Mouse (Mus musculus) intestine, postnatal 0 days (tissue): ENCODE measurements around the gene 4930558K02Rik. TPM values are rescaled to one million over a fixed set of nuclear protein-coding genes. Genes with fewer than 3 reads are reported as not detected.
A peak's percentile ranks its signal among the peaks of the same experiment; 100 is the strongest.

Source experiments
- ATAC-seq: fragments of 200-750 bp; cut with Nextera tagmentation; 2 replicates; pipeline ENCODE4 v1.8.0; 2017; ENCODE audit warnings: mild to moderate bottlenecking, moderate TSS enrichment, moderate library complexity
- H3K27ac ChIP-seq: fragments of 300-500 bp; sonication (generic); 2 replicates; pipeline ENCODE4 v1.5.1; 2014; ENCODE audit warnings: mild to moderate bottlenecking, low read depth, low read length, moderate library complexity
- H3K27me3 ChIP-seq: fragments of 300-500 bp; sonication (generic); replicated peaks from 2 replicates; pipeline ENCODE4 v1.6.1; 2014; ENCODE audit warnings: low read length, mixed read lengths; ENCODE audit not compliant: control insufficient read depth, insufficient read depth
- H3K36me3 ChIP-seq: fragments of 300-500 bp; sonication (generic); 2 replicates; pipeline ENCODE4 v1.6.1; 2014; ENCODE audit warnings: mild to moderate bottlenecking, moderate library complexity; ENCODE audit not compliant: control insufficient read depth, insufficient read depth
- H3K4me1 ChIP-seq: fragments of 300-500 bp; sonication (generic); replicated peaks from 2 replicates; pipeline ENCODE4 v1.6.1; 2014; ENCODE audit warnings: antibody characterized with exemption, low read length, mixed read lengths; ENCODE audit not compliant: control insufficient read depth, insufficient read depth
- H3K4me2 ChIP-seq: fragments of 300-500 bp; sonication (generic); replicated peaks from 2 replicates; pipeline ENCODE4 v1.6.1; 2014; ENCODE audit warnings: low read depth, mild to moderate bottlenecking, moderate library complexity
- H3K4me3 ChIP-seq: fragments of 300-500 bp; sonication (generic); 2 replicates; pipeline ENCODE4 v1.5.1; 2014; ENCODE audit warnings: low read depth, low read length
- H3K9ac ChIP-seq: fragments of 300-500 bp; sonication (generic); 2 replicates; pipeline ENCODE4 v1.6.1; 2014; ENCODE audit warnings: mild to moderate bottlenecking, low read depth, low read length
- H3K9me3 ChIP-seq: fragments of 300-500 bp; sonication (generic); 2 replicates; pipeline ENCODE4 v1.6.1; 2016; ENCODE audit warnings: mixed run types; ENCODE audit not compliant: control insufficient read depth
- CTCF ChIP-seq: sonication (generic); IDR thresholded peaks from 2 replicates; pipeline ENCODE4 v1.5.1; 2016; ENCODE audit warnings: low read depth, mild to moderate bottlenecking, control low read depth, antibody characterized with exemption, moderate library complexity
- WGBS: fragments of 180-500 bp; shearing (Covaris S2); extraction: QIAGEN DNeasy Blood & Tissue Kit; methylation state at CpG from one replicate; pipeline ENCODE4 v1.1.7; 2014; 5-methylcytosine and 5-hydroxymethylcytosine counted together
- polyA plus RNA-seq: library from polyadenylated mRNA; unstranded; fragments of >200 nt; fragmentation: Nextera tagmentation; extraction: Ambion mirVana; gene quantifications from 2 replicates; pipeline ENCODE4 v1.2.1, GENCODE M21; 2015

Gene 4930558K02Rik
- polyA plus RNA-seq, 1 experiment from 2014 or later = not detected

DNA sequence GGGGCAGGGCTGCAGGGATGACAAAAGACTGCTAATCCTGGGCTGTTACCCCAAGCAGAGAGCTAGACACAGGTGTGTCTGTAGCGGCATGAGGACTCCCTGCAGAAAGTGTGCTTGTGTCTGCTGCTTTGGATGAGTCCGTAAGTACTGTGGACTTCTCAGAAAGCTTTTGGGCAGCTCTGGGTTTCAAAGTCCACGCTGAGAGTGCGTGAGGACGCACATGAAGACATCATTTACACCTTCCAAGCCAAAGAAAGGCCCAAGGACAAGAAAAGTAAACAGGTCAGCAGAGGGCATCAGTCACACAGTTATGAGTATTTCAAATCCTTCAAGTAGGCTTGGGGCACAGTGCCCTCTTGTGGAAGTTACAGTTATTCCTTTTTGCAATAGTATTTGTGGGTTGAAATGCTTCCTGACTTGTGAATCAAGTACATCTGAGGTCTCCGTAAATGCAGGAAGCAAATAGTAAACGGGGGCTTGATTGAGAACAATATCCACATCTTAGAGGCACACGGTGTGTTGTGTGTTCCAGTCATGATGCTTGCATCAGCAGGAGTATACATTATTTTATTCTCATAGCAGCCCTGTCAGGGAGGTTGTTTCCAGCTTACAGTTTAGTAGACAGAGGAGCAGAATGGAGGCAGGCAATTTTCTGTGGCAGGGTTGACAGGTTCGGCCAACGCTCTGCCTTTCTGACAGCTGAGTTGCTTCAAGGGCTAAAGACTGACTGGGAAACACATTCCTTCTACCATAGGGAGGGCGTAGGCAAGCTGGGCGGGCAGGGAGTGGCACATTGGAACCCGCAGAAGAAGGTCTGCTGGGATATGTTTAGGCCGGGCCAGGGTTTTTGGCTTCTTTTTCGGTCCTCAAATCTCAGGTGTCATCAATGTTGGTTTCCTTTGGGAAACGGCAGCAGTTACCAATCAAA lies 2.9 kb downstream of the 4930558K02Rik start:
- WGBS = 47% methylated on average over 16 of the region's 16 CpGs
- Histone ChIP-seq H3K4me3 (no peak overlapping the region), H3K36me3 (no peaks in the 10 kb centered on the region), H3K4me1 (no peaks in the 10 kb centered on the region), H3K4me2 (no peak overlapping the region), H3K27ac (no peak overlapping the region), H3K9ac (no peak overlapping the region), H3K9me3 (no peaks in the 10 kb centered on the region), H3K27me3 (no peaks in the 10 kb centered on the region)
- peak; percentile 80 for ATAC-seq
- peak; percentile 99 for TF ChIP-seq CTCF

DNA sequence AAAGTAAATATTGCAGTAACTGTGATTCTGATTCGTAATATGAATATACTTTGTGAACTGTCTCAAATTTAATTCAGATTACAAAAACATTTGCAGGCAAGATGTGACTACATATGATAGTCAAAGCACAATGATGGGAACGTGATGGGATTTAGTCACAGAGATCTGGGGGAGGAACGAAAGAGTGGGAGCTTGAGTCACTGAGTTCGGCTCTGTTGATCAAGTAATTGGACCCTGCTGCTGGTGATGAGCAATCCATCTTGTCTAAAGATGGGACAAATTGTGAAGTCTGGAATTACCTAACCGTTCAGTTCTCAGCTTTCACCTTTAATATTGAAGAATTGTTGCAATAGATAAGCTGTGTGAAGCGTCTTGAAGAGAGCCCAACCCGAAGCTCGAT lies 7.2 kb downstream of the 4930558K02Rik start:
- Histone ChIP-seq H3K4me2 (no peak overlapping the region), H3K36me3 (peaks cover 6% of the 10 kb centered on the region; the same call in 1 of the 2 replicates), H3K9ac (no peak overlapping the region), H3K4me3 (no peak overlapping the region), H3K27me3 (no peaks in the 10 kb centered on the region), H3K9me3 (no peaks in the 10 kb centered on the region), H3K27ac (no peak overlapping the region), H3K4me1 (no peaks in the 10 kb centered on the region)
- TF ChIP-seq CTCF = no peak
- no peak for ATAC-seq
- 89% methylated on average over 8 of the region's 8 CpGs for WGBS

DNA sequence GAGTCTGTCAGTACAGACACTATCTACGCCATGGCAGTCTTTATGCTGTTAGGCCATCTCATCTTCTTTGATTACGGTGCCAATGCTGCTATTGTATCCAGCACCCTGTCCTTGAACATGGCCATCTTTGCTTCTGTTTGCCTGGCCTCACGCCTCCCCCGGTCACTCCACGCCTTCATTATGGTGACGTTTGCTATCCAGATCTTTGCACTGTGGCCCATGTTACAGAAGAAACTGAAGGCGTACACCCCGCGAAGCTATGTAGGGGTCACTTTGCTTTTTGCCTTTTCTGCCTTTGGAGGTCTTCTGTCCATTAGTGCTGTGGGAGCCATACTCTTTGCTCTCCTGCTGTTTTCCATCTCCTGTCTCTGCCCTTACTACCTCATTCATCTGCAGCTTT lies 8.6 kb downstream of the 4930558K02Rik start:
- Histone ChIP-seq H3K27me3 (no peaks in the 10 kb centered on the region), H3K36me3 (peaks cover 6% of the 10 kb centered on the region; the same call in 1 of the 2 replicates), H3K9ac (no peak overlapping the region), H3K4me1 (no peaks in the 10 kb centered on the region), H3K4me2 (no peak overlapping the region), H3K9me3 (no peaks in the 10 kb centered on the region), H3K4me3 (no peak overlapping the region), H3K27ac (no peak overlapping the region)
- WGBS = 93% methylated on average over 9 of the region's 9 CpGs
- no peak for ATAC-seq
- TF ChIP-seq CTCF = no peak

DNA sequence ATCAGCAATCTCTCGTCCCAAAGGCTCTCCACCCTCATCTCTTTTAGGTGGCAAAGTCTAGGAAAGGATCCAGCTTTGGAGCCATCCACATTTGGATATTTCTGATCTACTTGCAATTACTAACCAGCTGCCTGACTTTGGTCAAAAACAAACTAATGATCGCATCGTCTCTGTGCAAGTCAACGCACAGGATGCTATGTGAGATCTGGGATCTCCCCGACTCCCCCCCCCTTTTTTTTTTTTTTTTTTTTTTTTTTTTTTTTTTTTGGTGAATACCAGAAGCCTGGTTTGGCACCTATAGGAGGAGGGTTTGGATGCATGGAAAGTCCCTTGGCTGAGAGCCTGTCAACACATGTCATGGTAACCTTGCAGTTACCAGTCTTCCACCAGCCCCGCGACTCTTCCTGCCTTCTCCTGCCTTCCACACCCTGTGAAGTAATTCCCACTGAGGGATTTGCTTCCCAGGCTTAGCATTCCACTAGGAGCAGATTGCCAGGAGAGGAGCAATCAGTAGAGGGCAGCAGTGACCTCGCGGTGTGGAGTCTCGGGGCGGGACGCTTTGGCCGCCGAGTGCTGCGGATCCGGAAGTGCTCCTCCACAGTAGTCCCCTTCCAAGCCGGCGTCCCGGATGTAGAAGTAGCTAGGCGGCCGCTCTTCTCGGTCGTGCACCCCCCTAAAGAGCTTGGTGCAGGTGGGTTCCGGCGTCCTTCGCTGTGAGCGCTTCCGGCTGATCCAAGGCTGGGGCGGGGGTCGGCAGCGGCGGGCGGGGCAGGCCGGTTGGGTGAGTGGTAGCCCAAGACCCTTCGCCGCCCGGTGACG lies 10.6 kb downstream of the 4930558K02Rik start, which contains the start of gene Pigc:
Gene Pigc (plus strand): TSS at position 598 of the 819 bp plus-strand sequence.
- Histone ChIP-seq H3K4me2 (peak within 1 kb of the TSS; percentile 56), H3K9ac (peak within 1 kb of the TSS; percentile 92), H3K27ac (peak within 1 kb of the TSS; percentile 76), H3K4me3 (peak within 1 kb of the TSS; percentile 89), H3K4me1 (no peaks in the 10 kb centered on the region), H3K36me3 (peaks cover 6% of the 10 kb centered on the region; the same call in 1 of the 2 replicates), H3K27me3 (no peaks in the 10 kb centered on the region), H3K9me3 (no peaks in the 10 kb centered on the region)
- ATAC-seq = peak; percentile 98
- 3% methylated on average over 38 of the region's 38 CpGs for WGBS
- peak; percentile 97 for TF ChIP-seq CTCF

DNA sequence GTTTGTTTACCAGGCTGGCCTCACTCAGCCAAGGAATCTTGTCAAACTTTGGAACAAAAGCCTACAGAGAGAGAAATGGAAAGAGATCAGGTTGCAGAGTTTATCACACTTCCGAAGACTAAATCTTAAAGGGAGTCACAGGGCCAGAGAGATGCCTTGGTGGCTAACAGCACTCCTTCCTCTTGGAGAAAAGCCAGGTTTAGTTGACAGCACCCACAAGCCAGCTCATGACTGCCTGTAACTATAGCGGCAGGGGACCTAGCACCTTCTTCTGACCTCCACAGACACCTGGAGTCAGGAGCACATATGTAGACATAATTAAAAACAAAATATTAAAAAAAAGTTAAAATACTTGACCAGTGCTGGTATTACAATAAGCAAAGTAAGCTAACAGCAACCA lies 11.5 kb downstream of the 4930558K02Rik start:
- WGBS = 54% methylated on average over 2 of the region's 2 CpGs
- no peak for ATAC-seq
- Histone ChIP-seq H3K4me3 (no peak overlapping the region), H3K4me1 (no peaks in the 10 kb centered on the region), H3K36me3 (peaks cover 6% of the 10 kb centered on the region; the same call in 1 of the 2 replicates), H3K9me3 (no peaks in the 10 kb centered on the region), H3K4me2 (no peak overlapping the region), H3K27me3 (no peaks in the 10 kb centered on the region), H3K27ac (no peak overlapping the region), H3K9ac (no peak overlapping the region)
- no peak for TF ChIP-seq CTCF
